Mouse (Mus musculus): Measurements from ENCODE around the gene Mmp27. TPM values are rescaled to one million over a fixed set of nuclear protein-coding genes. Genes with fewer than 3 reads are reported as not detected.
A peak's percentile ranks its signal among the peaks of the same experiment; 100 is the strongest.

Gene Mmp27
- total RNA-seq, 4 experiments from 2014 or later: 0.17 to 0.20 TPM; not detected in 2

DNA sequence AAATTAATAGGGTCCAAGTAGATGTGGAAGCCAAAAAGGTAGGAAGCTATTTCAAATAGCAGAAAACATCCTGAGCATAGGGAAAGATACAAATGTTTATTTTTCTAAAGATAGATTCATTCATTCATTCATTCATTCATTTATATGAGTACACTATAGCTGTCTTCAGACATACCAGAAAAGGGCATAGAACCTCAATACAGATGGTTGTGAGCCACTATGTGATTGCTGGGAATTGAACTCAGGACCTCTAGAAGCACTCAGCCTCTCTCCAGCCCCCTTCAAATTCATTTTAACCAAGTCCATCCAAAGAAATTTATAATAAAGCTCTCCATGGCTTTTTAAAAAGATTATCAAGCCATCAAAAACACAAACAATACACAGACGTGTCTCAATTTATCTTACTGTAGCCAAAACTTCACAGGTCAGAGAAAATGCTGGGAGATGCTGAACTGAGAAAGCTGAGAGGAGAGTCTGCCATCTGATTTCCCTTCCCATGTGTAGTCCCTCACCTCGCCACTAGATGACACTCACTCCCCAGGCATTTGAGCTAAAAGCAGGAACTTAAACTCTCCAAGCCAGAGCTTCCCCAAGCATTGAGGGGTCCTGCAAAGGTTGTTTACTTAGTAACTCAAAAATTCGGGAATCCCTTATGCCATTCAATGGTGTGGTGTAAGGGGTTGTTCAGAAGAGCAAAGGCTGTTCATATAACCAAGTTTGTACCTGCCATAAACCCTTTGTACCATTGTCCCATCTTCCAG, 32.0 kb downstream of the Mmp27 start:
- peak; percentile 12 to 17 for DNase-seq (ENCODE audit: low spot score in 2 of 2)

DNA sequence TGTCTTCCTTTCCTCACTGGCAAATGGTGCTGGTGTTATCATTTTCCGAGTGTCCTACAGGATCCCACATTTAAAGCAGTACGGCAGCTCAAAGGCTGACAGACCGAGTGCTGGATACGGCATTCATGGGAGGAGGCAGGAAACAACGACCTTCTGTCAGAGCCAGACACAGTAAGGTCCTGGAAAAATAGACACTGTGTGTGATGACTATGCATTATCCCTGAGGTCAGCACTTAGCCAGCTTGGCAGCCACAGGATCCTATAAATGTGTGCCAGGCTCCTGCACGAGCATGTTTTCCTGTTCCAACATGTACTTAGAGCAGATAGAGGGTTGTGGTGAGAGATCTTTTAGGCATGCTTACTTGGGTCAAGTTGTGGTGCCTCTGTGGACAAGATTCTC, 32.8 kb downstream of the Mmp27 start:
- no peak for DNase-seq (ENCODE audit: low spot score in 2 of 2)

DNA sequence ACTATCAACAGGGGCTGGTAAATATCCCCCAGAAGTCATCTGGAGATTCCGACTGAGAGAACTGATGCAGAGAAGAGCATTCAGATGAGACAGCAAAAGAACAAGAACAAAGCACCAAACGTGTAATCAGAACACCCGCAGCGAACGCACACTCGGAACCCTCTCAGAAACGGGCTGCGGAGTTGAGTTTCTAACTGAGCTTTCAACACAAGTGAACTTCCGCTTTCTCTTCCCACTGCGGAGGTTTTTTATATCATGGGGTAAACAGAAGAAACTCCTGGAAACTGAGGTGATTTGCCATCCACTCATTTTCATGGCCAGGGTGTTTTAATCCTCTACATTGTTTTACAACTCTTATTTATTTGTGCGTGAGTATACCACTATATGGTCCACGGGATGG, 34.4 kb downstream of the Mmp27 start:
- DNase-seq (ENCODE audit: low spot score in 2 of 2): no peak

DNA sequence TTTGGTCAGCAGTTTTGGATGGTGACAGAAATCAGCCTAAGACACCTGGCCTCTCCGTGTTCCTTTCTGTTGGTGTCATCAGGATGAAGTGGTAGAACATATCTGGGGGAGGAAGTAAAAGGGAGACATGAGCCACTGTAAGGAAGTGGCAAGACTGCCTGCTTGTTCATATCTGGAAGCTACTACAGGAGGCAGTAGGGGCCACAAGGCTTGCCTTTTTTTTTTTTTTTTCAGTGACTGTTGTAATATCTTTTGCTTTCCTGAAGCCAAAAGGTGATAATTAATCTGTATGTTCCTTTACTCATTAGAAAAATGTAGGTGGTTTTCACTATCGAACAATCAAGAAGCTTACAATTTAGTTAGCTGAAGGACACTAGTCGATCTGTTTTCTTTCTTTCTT, 51.4 kb downstream of the Mmp27 start:
- DNase-seq (ENCODE audit: low spot score in 2 of 2): no peak

DNA sequence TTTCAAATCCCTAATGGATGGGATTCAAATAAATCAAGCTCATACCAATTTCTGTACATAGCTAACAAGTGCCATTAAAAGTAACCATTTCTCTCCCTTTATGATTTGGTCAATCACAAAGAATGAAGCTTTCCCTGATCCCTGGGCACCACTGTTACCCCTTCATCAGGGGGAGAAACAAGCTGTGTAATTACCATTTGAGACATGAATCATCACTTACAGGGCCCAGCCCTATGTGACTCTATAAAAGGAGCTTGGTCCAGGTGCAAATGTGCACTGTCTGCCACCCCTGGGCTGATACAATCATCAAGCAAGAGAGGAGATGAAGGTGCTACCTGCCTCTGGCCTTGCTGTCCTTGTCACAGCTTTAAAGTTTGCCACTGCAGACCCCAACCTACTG, 56.7 kb downstream of the Mmp27 start, which contains the start of gene Mmp20:
Gene Mmp20, plus strand, starts transcription at position 301 of the 400 bp plus-strand sequence.
- DNase-seq (ENCODE audit: low spot score in 2 of 2): no peak

Other genes with a start within 250 kb of the Mmp27 start
- gene Mmp12, start 227.0 kb upstream of the Mmp27 start, total RNA-seq (2022): not detected
- gene Mmp1b, start 183.3 kb upstream of the Mmp27 start, total RNA-seq (2022): not detected
- gene Mmp3, start 125.6 kb upstream of the Mmp27 start, total RNA-seq (2022): under 1 TPM in 2 of 4 experiments, not detected in 2; 0.16 to 0.20 TPM
- not detected for gene Mmp10, start 69.0 kb upstream of the Mmp27 start, total RNA-seq (2022)
- gene Mmp8, start 12.9 kb upstream of the Mmp27 start, total RNA-seq (2022): not detected
- gene Mmp20, start 56.8 kb downstream of the Mmp27 start, total RNA-seq (2022): not detected
- not detected for gene Mmp7, start 120.7 kb downstream of the Mmp27 start, total RNA-seq (2022)
- 10 to 100 TPM; 20.5 to 29.5 (median 25.4) TPM for gene Tmem123, start 192.6 kb downstream of the Mmp27 start, total RNA-seq (2022)